Mouse (Mus musculus) hindbrain, embryonic 11.5 days (tissue): ENCODE measurements around the gene E2f3. TPM values are rescaled to one million over a fixed set of nuclear protein-coding genes. Genes with fewer than 3 reads are reported as not detected.

ENCODE experiments used
- ATAC-seq: fragments of 200-750 bp; cut with Nextera tagmentation; 2 replicates; pipeline ENCODE4 v1.8.0; 2017; ENCODE audit warnings: mild to moderate bottlenecking, moderate TSS enrichment, moderate library complexity; ENCODE audit not compliant: low FRiP score
- DNase-seq: peaks from one replicate; pipeline ENCODE4 v3.0.0-alpha.2; 2015; ENCODE audit warnings: low spot score
- H3K27ac ChIP-seq: fragments of 300-500 bp; sonication (generic); 2 replicates; pipeline ENCODE4 v1.5.1; 2014; ENCODE audit warnings: mild to moderate bottlenecking, low read depth, low read length
- H3K27me3 ChIP-seq: fragments of 300-500 bp; sonication (generic); 2 replicates; pipeline ENCODE4 v1.6.1; 2014; ENCODE audit warnings: mild to moderate bottlenecking, low read length, moderate library complexity, mixed read lengths; ENCODE audit not compliant: control insufficient read depth, insufficient read depth
- H3K36me3 ChIP-seq: fragments of 300-500 bp; sonication (generic); 2 replicates; pipeline ENCODE4 v1.6.1; 2014; ENCODE audit warnings: mild to moderate bottlenecking, low read length, moderate library complexity, mixed read lengths; ENCODE audit not compliant: control insufficient read depth, insufficient read depth
- H3K4me1 ChIP-seq: fragments of 300-500 bp; sonication (generic); replicated peaks from 2 replicates; pipeline ENCODE4 v1.6.1; 2014; ENCODE audit warnings: low read length, mixed read lengths; ENCODE audit not compliant: control insufficient read depth, insufficient read depth
- H3K4me2 ChIP-seq: fragments of 300-500 bp; sonication (generic); replicated peaks from 2 replicates; pipeline ENCODE4 v1.6.1; 2014; ENCODE audit warnings: mild to moderate bottlenecking, low read depth, low read length
- H3K4me3 ChIP-seq: fragments of 300-500 bp; sonication (generic); 2 replicates; pipeline ENCODE4 v1.5.1; 2014; ENCODE audit warnings: low read depth, low read length
- H3K9ac ChIP-seq: fragments of 300-500 bp; sonication (generic); 2 replicates; pipeline ENCODE4 v1.6.1; 2014; ENCODE audit warnings: low read depth, low read length
- H3K9me3 ChIP-seq: fragments of 300-500 bp; sonication (generic); 2 replicates; pipeline ENCODE4 v1.6.1; 2016; ENCODE audit warnings: low read length; ENCODE audit not compliant: control insufficient read depth
- WGBS: fragments of 180-500 bp; shearing (Covaris S2); extraction: QIAGEN DNeasy Blood & Tissue Kit; methylation state at CpG from one replicate; pipeline ENCODE4 v1.1.7; 2014; 5-methylcytosine and 5-hydroxymethylcytosine counted together
- polyA plus RNA-seq: library from polyadenylated mRNA; unstranded; fragments of >200 nt; fragmentation: Nextera tagmentation; extraction: Ambion mirVana; gene quantifications from 2 replicates; pipeline ENCODE4 v1.2.1, GENCODE M21; 2014

E2f3 gene
- polyA plus RNA-seq, 1 experiment from 2014 or later, result 13.0 TPM

DNA sequence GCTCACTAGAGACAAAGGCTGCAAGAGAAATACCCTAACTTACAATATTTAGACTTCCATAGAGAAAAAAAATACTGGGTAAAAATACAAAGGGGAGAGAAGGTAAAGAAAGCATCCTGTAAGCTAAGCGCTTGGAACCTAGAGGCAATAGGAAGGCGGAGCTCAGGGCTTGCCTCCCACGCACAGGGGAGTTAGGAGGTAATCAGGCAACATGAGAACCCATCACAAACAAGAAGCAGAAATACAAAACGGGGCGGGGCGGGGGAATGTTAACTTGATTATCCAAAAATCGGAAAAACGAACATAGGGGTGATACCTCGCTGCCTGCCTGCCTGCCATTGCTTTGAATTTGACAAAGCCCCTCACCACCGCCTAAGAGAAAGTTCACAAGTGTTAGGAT, 31.1 kb downstream of the E2f3 start:
- Histone ChIP-seq H3K4me2 (no peak overlapping the region), H3K4me1 (no peaks in the 10 kb centered on the region), H3K27me3 (no peaks in the 10 kb centered on the region), H3K36me3 (no peaks in the 10 kb centered on the region), H3K9me3 (no peaks in the 10 kb centered on the region), H3K9ac (no peak overlapping the region), H3K4me3 (no peak overlapping the region), H3K27ac (no peak overlapping the region)
- WGBS, result 88% methylated on average over 10 of the region's 10 CpGs
- ATAC-seq (no peak), DNase-seq (no peak)

DNA sequence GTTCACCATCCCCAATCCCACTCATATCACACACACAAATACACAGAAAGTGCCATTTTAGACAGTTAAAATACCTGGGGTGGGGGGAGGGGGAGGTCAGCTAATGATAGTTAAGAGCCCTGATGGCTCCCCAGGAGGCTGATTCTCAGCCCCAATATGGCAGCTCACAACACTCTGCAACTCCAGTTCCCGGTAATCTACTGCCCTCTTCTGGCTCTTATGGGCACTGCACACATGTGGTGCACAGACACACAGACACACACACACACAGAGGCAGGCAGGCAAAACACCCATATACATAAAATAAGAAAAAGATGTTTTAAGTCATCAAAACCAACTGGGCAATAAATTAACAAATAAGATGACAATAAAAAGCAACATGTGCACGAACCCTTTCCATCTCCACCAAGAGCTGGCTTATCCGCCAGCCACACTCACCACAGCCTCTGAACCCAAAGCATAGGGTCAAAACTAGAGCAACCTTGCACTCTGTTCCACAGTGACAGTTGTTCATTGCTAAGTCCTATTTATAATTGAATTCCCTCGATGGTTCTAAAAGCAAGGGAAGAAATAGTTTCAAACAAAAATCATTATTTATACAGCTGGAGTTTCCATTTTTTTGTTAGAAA, 32.3 kb downstream of the E2f3 start:
- no peak overlapping the region for H3K4me3 ChIP-seq
- 95% methylated on average over 4 of the region's 4 CpGs for WGBS
- ATAC-seq, result no peak
- H3K9ac ChIP-seq, result no peak overlapping the region
- no peaks in the 10 kb centered on the region for H3K9me3 ChIP-seq
- H3K4me1 ChIP-seq, result no peaks in the 10 kb centered on the region
- H3K27ac ChIP-seq, result no peak overlapping the region
- H3K36me3 ChIP-seq, result no peaks in the 10 kb centered on the region
- no peak for DNase-seq
- no peaks in the 10 kb centered on the region for H3K27me3 ChIP-seq
- no peak overlapping the region for H3K4me2 ChIP-seq

DNA sequence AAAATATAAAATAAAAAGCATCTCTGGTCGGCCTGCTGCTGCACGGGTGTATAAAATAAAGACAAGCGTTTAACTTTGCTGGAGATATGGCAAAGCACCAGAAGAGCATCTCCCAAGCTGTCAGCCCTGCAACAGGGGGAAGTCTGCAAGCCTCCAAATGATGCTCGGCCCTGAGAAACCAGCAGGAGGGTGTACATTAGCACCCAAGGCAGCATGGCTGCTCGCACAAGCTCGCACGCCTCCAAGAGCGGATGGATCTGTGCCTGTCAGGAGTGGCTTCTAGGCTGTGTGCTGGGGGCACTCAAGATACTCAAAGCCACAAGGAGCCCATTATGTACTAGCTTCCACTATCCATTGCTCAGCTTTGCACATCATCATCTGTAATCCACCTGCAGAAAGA, 39.8 kb downstream of the E2f3 start:
- H3K4me1 ChIP-seq, result no peaks in the 10 kb centered on the region
- WGBS, result 91% methylated on average over 8 of the region's 8 CpGs
- H3K4me3 ChIP-seq, result no peak overlapping the region
- no peaks in the 10 kb centered on the region for H3K9me3 ChIP-seq
- no peaks in the 10 kb centered on the region for H3K36me3 ChIP-seq
- no peak overlapping the region for H3K9ac ChIP-seq
- ATAC-seq (no peak), DNase-seq (no peak)
- no peaks in the 10 kb centered on the region for H3K27me3 ChIP-seq
- no peak overlapping the region for H3K4me2 ChIP-seq
- no peak overlapping the region for H3K27ac ChIP-seq

DNA sequence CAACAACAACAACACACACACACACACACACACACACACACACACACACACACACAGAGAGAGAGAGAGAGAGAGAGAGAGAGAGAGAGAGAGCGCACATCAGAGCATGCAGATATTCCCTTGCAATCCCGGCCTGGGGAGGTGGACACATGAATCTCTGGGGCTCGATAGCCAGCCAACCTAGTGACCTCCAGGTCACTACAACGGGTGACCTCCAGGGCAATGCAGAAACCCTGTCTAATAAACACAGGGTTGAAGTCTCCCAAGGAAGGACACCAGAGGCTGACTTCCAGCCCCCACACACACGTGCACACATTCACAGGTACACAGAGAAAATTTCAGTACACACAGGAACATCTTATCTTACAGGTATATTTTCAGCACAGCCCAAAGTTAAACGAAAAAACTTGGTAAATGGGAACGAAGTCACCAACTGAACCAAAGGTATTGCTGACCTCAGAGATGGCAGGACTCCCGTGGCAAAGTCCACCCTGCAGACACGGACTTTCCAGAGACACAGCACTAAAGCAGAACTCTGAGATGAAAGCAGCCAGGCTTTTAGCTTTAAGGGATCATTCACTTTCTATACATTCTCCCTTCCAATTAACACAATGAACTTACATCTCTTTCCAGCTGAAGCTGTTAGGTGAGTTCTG, 40.8 kb downstream of the E2f3 start:
- Histone ChIP-seq H3K4me2 (no peak overlapping the region), H3K4me1 (no peaks in the 10 kb centered on the region), H3K9me3 (no peaks in the 10 kb centered on the region), H3K36me3 (no peaks in the 10 kb centered on the region), H3K27ac (no peak overlapping the region), H3K4me3 (no peak overlapping the region), H3K27me3 (no peaks in the 10 kb centered on the region), H3K9ac (no peak overlapping the region)
- DNase-seq (no peak), ATAC-seq (no peak)
- 65% methylated on average over 8 of the region's 9 CpGs for WGBS

DNA sequence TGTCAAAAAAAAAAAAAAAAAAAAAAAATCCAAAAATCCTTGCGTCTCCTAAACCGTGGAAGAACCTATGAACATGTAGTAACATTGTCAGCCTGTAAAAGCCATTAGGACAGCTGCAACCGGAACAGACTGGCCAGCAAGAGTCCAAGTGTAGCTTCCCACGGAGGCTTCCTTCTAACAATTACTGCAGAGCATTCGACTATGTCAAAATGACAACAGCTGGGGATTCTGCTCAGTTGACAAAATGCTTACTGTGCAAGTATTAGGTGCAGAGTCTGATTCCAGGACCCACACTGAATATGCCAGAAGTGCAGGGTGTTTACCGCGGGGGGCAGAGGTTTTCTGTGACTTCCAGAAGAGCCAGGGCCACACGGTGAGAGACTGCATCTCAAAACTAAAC, 41.4 kb downstream of the E2f3 start:
- Histone ChIP-seq H3K9ac (no peak overlapping the region), H3K4me2 (no peak overlapping the region), H3K4me1 (no peaks in the 10 kb centered on the region), H3K27me3 (no peaks in the 10 kb centered on the region), H3K27ac (no peak overlapping the region), H3K36me3 (no peaks in the 10 kb centered on the region), H3K4me3 (no peak overlapping the region), H3K9me3 (no peaks in the 10 kb centered on the region)
- 88% methylated on average over 8 of the region's 8 CpGs for WGBS
- no peak for DNase-seq
- no peak for ATAC-seq

DNA sequence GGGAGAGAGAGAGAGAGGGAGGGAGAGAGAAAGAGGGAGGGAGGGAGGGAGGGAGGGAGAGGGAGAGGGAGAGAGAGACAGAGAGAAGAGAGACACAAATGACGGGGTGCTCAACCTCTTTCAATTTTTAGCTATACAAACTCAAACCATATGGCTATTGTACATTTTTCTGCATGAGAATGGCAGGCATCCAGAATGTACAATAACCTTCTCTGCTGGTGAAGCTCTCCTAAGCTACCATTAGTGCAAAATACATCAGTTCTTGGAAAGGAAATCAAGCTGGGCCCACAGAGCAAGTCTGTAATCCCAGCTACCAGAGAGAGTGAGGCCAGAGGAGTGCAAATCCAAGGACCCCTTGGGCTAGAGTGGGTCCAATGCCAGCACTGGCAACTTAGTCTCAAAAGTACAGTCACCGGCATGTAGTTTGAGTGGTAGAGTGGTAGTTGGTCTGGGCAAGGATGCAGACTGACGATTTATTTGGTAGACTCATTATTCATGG, 42.3 kb downstream of the E2f3 start:
- H3K27ac ChIP-seq, result no peak overlapping the region
- no peaks in the 10 kb centered on the region for H3K4me1 ChIP-seq
- DNase-seq, result no peak
- H3K36me3 ChIP-seq, result no peaks in the 10 kb centered on the region
- no peak overlapping the region for H3K4me3 ChIP-seq
- H3K4me2 ChIP-seq, result no peak overlapping the region
- H3K9me3 ChIP-seq, result no peaks in the 10 kb centered on the region
- no peak for ATAC-seq
- H3K9ac ChIP-seq, result no peak overlapping the region
- H3K27me3 ChIP-seq, result no peaks in the 10 kb centered on the region
- WGBS, result 79% methylated on average over 3 of the region's 3 CpGs

DNA sequence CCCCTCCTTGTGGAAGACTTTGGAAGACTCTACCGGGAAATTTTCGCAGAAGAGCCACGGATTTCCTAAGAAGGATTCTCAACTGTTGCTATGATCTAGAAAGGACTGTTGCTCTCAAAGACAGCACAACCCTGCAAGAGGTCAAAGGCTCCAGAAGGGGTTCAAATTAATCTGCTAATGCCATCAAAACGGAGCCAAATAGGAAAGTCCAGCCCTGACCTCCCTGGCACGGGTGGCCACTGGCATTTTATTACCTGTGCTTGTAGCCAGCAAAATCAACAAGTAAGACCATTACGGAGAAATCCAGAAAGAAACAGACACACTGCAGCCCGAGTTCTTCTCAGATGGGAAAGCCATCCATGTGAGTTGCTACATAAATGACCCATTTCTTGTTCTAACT, 45.8 kb downstream of the E2f3 start:
- ATAC-seq (no peak), DNase-seq (no peak)
- Histone ChIP-seq H3K36me3 (no peaks in the 10 kb centered on the region), H3K27me3 (no peaks in the 10 kb centered on the region), H3K9ac (no peak overlapping the region), H3K4me3 (no peak overlapping the region), H3K4me2 (no peak overlapping the region), H3K4me1 (no peaks in the 10 kb centered on the region), H3K27ac (no peak overlapping the region), H3K9me3 (no peaks in the 10 kb centered on the region)
- 92% methylated on average over 7 of the region's 7 CpGs for WGBS

DNA sequence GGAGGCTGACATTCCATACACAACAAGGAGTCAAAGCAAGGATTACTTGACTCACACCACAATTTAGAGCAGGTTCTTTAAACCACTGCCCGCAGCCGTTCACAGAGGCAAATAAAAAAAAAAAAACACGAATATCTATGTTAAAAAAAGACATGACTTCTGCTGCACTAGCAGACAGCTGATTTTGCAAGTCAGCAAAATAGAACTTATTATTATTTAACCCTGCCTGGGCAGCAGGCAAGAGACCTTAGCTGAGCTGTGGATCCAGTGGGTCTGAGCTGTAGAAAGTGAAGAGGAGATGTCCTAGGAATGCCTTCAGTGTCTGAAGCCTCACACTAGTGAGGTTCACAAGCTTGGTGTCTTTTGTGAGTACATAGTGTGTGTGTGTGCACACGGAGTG, 46.5 kb downstream of the E2f3 start:
- H3K36me3 ChIP-seq, result no peaks in the 10 kb centered on the region
- ATAC-seq (no peak), DNase-seq (no peak)
- no peaks in the 10 kb centered on the region for H3K4me1 ChIP-seq
- no peak overlapping the region for H3K4me3 ChIP-seq
- H3K9me3 ChIP-seq, result no peaks in the 10 kb centered on the region
- no peak overlapping the region for H3K27ac ChIP-seq
- no peaks in the 10 kb centered on the region for H3K27me3 ChIP-seq
- 87% methylated on average over 4 of the region's 4 CpGs for WGBS
- H3K9ac ChIP-seq, result no peak overlapping the region
- H3K4me2 ChIP-seq, result no peak overlapping the region

DNA sequence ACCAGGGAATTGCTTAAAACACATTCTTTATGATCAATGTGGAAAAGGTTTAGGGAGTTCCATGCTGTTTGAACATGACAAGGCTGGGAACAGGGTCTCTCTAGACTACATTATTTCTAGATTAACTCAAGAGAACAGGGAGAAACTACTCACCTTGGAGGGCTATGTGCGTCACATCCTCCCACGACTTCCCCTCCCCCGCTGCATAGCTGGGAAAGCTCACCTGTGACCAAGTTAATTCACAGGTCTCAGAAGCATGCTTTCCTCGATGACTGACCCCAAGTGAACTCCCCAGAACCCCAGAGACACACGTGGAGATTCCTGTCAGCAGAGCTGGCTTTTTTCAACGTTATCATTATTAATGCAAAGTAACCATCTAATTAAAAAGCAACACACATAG, 47.1 kb downstream of the E2f3 start:
- Histone ChIP-seq H3K27ac (no peak overlapping the region), H3K27me3 (no peaks in the 10 kb centered on the region), H3K36me3 (no peaks in the 10 kb centered on the region), H3K9me3 (no peaks in the 10 kb centered on the region), H3K4me2 (no peak overlapping the region), H3K9ac (no peak overlapping the region), H3K4me3 (no peak overlapping the region), H3K4me1 (no peaks in the 10 kb centered on the region)
- 87% methylated on average over 6 of the region's 6 CpGs for WGBS
- ATAC-seq (no peak), DNase-seq (no peak)
